Mouse (Mus musculus) olfactory bulb, adult 2 months (tissue): ENCODE measurements around the gene Prdx5. TPM values are rescaled to one million over a fixed set of nuclear protein-coding genes. Genes with fewer than 3 reads are reported as not detected.
A peak's percentile ranks its signal among the peaks of the same experiment; 100 is the strongest.
"Not testable (repeated sequence)": the region's sequence is repeated elsewhere in the genome, so short reads cannot be mapped to it uniquely, and the experiment has no call there.

Source experiments
- H3K27ac ChIP-seq: fragments of 200-500 bp; 2 replicates; pipeline ENCODE4 v1.5.1; 2012; ENCODE audit warnings: low read depth, low read length; ENCODE audit not compliant: insufficient read depth
- H3K4me1 ChIP-seq: fragments of 200-500 bp; 2 replicates; pipeline ENCODE4 v1.6.1; 2012; ENCODE audit warnings: low read length; ENCODE audit not compliant: control insufficient read depth, insufficient read depth
- H3K4me3 ChIP-seq: fragments of 200-500 bp; 2 replicates; pipeline ENCODE4 v1.5.1; 2012; ENCODE audit warnings: mild to moderate bottlenecking, low read depth, low read length, moderate library complexity; ENCODE audit not compliant: insufficient read depth
- CTCF ChIP-seq: fragments of 200-500 bp; IDR thresholded peaks from 2 replicates; pipeline ENCODE4 v1.5.1; 2012; ENCODE audit warnings: low read depth, mild to moderate bottlenecking, low read length, moderate library complexity; ENCODE audit not compliant: insufficient read depth
- POLR2A ChIP-seq: fragments of 200-500 bp; IDR thresholded peaks from 2 replicates; pipeline ENCODE4 v1.6.1; 2012; ENCODE audit warnings: mild to moderate bottlenecking, low read depth, low read length, moderate library complexity; ENCODE audit not compliant: insufficient read depth
- WGBS: fragments of 180-500 bp; shearing (Covaris S2); methylation state at CpG from one replicate; pipeline ENCODE4 v1.1.7; 2018; 5-methylcytosine and 5-hydroxymethylcytosine counted together
- polyA plus RNA-seq: library from polyadenylated mRNA; stranded (reverse); fragments of >200 nt; gene quantifications from 2 replicates; pipeline ENCODE4 v1.2.4, GENCODE M21; 2012; ENCODE audit warnings: low replicate concordance; ENCODE audit not compliant: missing spikeins, insufficient read depth, insufficient read length

Gene Prdx5
- polyA plus RNA-seq, 1 experiment, result not detected

GRCm38 (mm10) chr19:6913036-6913435 is 3.1 kb upstream of the Prdx5 start:
- no peak overlapping the region for H3K4me3 ChIP-seq
- TF ChIP-seq POLR2A (no peak), CTCF (no peak)
- peaks cover 29% of the 10 kb centered on the region for H3K4me1 ChIP-seq
- 83% methylated on average over 6 of the region's 6 CpGs for WGBS
- H3K27ac ChIP-seq, result no peak overlapping the region

- WGBS, result 90% methylated on average over 15 of the region's 15 CpGs
- no peak overlapping the region for H3K27ac ChIP-seq
- H3K4me3 ChIP-seq, result no peak overlapping the region
- no peak for TF ChIP-seq POLR2A
- peaks cover 32% of the 10 kb centered on the region for H3K4me1 ChIP-seq
These were observed 2.5 kb upstream of the Prdx5 start for GRCm38 (mm10) chr19:6912205-6912970.

- 75% methylated on average over 19 of the region's 19 CpGs for WGBS
- no peak overlapping the region for H3K4me3 ChIP-seq
- H3K4me1 ChIP-seq, result peaks cover 36% of the 10 kb centered on the region
- no peak overlapping the region for H3K27ac ChIP-seq
- TF ChIP-seq CTCF (no peak), POLR2A (no peak)
These were observed 1.5 kb upstream of the Prdx5 start for GRCm38 (mm10) chr19:6911101-6912074.

GRCm38 (mm10) chr19:6910306-6910705 is 400 bp upstream of the Prdx5 start:
- H3K4me3 ChIP-seq, result peak overlapping the region; percentile 60
- H3K27ac ChIP-seq, result not testable (repeated sequence)
- peaks cover 35% of the 10 kb centered on the region for H3K4me1 ChIP-seq
- WGBS, result 0% methylated on average over 30 of the region's 30 CpGs

GRCm38 (mm10) chr19:6909021-6909420 is 885 bp downstream of the Prdx5 start:
- peaks cover 33% of the 10 kb centered on the region for H3K4me1 ChIP-seq
- H3K4me3 ChIP-seq, result peak overlapping the region; percentile 60
- H3K27ac ChIP-seq, result peak overlapping the region; percentile 89
- WGBS, result 3% methylated on average over 11 of the region's 11 CpGs
- TF ChIP-seq CTCF, result no peak
- no peak for TF ChIP-seq POLR2A

GRCm38 (mm10) chr19:6907811-6908540 is 1.9 kb downstream of the Prdx5 start:
- 83% methylated on average over 7 of the region's 7 CpGs for WGBS
- Histone ChIP-seq H3K4me1 (peaks cover 29% of the 10 kb centered on the region), H3K27ac (no peak overlapping the region), H3K4me3 (peak overlapping the region; percentile 6; the same call in 1 of the 2 replicates)
- TF ChIP-seq POLR2A, result no peak
- no peak for TF ChIP-seq CTCF

- Histone ChIP-seq H3K4me1 (peaks cover 29% of the 10 kb centered on the region), H3K27ac (no peak overlapping the region), H3K4me3 (no peak overlapping the region)
- TF ChIP-seq CTCF (no peak), POLR2A (no peak)
- 88% methylated on average over 8 of the region's 8 CpGs for WGBS
These were observed 2.8 kb downstream of the Prdx5 start for GRCm38 (mm10) chr19:6907094-6907493.

GRCm38 (mm10) chr19:6906199-6906598 is 3.7 kb downstream of the Prdx5 start:
- Histone ChIP-seq H3K4me1 (peaks cover 23% of the 10 kb centered on the region), H3K4me3 (no peak overlapping the region), H3K27ac (no peak overlapping the region)
- WGBS, result 80% methylated on average over 3 of the region's 3 CpGs
- TF ChIP-seq POLR2A (no peak), CTCF (no peak)
